Mouse (Mus musculus) bone marrow, adult 2 months (tissue): Measurements from ENCODE around the gene Gm9945.

Source experiments
- CTCF ChIP-seq: fragments of 200-500 bp; IDR thresholded peaks from 2 replicates; pipeline ENCODE4 v1.5.1; 2011; ENCODE audit warnings: low read length, control low read depth; ENCODE audit not compliant: control insufficient read depth, insufficient read depth
- POLR2A ChIP-seq: fragments of 200-500 bp; IDR thresholded peaks from 2 replicates; pipeline ENCODE4 v1.6.1; 2011; ENCODE audit warnings: low read depth, mild to moderate bottlenecking, control low read depth, low read length, borderline replicate concordance; ENCODE audit not compliant: control insufficient read depth

GRCm38 (mm10) chr11:53508591-53508990 lies 28.6 kb downstream of the Gm9945 start:
- TF ChIP-seq CTCF (no peak), POLR2A (no peak)
